Mouse (Mus musculus): ENCODE data around the gene Xpr1. TPM values are rescaled to one million over a fixed set of nuclear protein-coding genes. Genes with fewer than 3 reads are reported as not detected.

The Xpr1 gene
- polyA plus RNA-seq, 1 experiment from 2014 or later: 3.2 TPM

DNA sequence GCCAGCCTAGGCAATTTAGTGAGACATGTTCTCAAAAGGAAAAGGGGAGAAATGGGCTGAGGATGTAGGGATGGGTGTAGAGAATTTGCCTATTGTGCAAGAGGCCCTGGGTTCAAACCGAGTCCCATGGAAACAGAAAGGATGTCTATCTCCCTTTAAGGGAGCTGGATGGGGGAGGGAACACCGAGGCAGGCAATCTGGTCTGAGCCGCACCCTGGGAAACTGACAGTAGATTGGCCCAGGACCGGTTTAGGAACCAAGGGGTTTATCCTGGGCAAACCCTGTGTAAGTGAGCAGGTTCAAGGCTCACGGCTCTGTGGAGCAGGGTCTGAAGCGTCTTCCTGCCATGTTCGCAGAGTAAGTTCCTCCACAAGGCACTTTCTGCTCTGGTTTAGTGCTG, 171.7 kb downstream of the Xpr1 start:
- Histone ChIP-seq H3K4me1 (ENCODE audit: control insufficient read depth, low read depth, low read length) (peaks cover 2% of the 10 kb centered on the region; the same call in 1 of the 2 replicates), H3K27ac (ENCODE audit: low read length) (no peak overlapping the region), H3K9ac (ENCODE audit: low read depth, low read length) (no peak overlapping the region), H3K27me3 (ENCODE audit: control insufficient read depth, insufficient read depth, low read depth, low read length) (peaks cover 48% of the 10 kb centered on the region), H3K4me2 (ENCODE audit: low read depth, low read length) (no peak overlapping the region), H3K9me3 (replicated peaks; ENCODE audit: control insufficient read depth, low read length) (no peaks in the 10 kb centered on the region), H3K4me3 (ENCODE audit: low read depth, low read length) (no peak overlapping the region), H3K36me3 (ENCODE audit: control insufficient read depth, insufficient read depth) (no peaks in the 10 kb centered on the region)
- ATAC-seq (ENCODE audit: low read depth): no peak
- WGBS (ENCODE audit: insufficient replicate concordance): 72% methylated on average over 7 of the region's 7 CpGs

DNA sequence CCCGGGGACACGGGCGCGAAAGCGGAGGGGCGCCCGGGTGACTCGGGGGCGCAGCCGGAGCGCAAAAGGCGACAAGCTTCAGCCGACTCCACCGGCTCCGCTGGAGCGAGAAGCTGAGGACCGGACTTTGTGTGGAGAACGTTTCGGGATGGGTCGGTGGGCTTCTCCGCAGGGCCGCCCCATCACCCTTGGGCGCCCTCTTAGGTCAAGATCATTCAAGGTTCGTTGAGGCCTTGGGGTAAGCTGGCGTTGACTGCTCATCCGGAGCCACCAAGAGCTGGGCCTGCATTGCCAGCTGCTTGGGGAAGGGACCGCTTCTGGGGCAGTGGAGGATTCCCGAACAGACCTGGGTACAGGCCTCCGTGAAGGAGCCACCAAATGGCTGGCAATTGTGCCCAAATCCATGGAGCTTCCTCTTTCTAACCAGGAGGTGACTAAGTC, 172.4 kb downstream of the Xpr1 start:
- peaks cover 2% of the 10 kb centered on the region; the same call in 1 of the 2 replicates for H3K4me1 ChIP-seq (ENCODE audit: control insufficient read depth, low read depth, low read length)
- peak overlapping the region; percentile 48 for H3K4me3 ChIP-seq (ENCODE audit: low read depth, low read length)
- H3K36me3 ChIP-seq (ENCODE audit: control insufficient read depth, insufficient read depth): no peaks in the 10 kb centered on the region
- WGBS (ENCODE audit: insufficient replicate concordance): 4% methylated on average over 29 of the region's 29 CpGs
- H3K4me2 ChIP-seq (ENCODE audit: low read depth, low read length): peak overlapping the region; percentile 64
- H3K27me3 ChIP-seq (ENCODE audit: control insufficient read depth, insufficient read depth, low read depth, low read length): peaks cover 48% of the 10 kb centered on the region
- ATAC-seq (ENCODE audit: low read depth): no peak
- no peak overlapping the region for H3K27ac ChIP-seq (ENCODE audit: low read length)
- no peaks in the 10 kb centered on the region for H3K9me3 ChIP-seq (replicated peaks; ENCODE audit: control insufficient read depth, low read length)
- no peak overlapping the region; the same call in 1 of the 2 replicates for H3K9ac ChIP-seq (ENCODE audit: low read depth, low read length)

DNA sequence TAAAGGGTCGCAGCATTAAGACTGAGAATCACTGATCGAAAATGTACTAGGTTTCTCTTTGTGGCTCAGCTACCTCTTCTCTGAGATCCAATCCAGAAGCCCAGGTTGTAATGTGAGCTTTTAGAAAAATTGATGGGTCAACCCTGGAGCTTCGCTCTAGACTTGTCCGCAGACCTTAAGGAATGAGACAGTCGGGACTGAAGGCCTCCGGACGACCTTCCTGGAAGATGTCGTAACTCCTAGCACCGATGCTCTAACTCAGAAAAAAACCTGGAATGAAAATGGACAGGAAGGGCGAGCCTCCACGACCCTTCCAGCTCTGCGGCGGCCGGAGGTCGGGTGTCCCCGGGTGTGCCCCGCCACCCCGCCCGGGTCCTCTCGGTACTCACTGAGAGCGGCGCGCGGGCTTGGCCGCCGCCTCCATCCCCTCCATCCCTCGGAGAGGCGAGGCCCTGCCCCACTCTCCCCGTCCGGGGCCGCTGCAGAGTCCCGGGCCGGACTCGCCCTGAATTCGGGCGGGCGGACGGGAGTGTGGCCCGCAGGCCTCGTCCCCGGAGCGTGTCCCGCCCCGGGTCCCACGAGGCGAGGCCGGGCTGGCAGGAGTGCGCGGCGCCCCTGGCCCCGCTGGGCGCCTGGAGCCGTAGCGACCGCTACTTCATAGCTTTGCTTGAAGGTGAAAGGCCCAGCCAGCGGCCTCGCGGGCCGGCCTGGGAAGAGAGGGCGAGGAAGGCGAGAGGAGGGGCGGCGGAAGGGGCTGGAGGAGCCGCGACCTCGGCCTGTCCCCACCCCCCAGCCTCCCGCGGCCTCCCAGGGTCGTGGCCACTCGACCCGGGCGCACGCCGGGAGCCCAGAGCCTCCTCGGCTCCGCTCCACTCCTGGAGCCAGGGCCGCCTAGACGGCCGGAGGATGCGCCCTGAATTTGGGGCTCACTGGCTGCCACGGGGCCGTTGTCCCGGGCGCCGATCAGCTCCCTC, 173.1 kb downstream of the Xpr1 start, which contains the start of gene BC034090:
BC034090 (minus strand) TSS at position 648 of the 974 bp plus-strand sequence.
- Histone ChIP-seq H3K4me2 (ENCODE audit: low read depth, low read length) (peak within 1 kb of the TSS; percentile 64), H3K4me3 (ENCODE audit: low read depth, low read length) (peak within 1 kb of the TSS; percentile 48), H3K4me1 (ENCODE audit: control insufficient read depth, low read depth, low read length) (peaks cover 2% of the 10 kb centered on the region; the same call in 1 of the 2 replicates), H3K27ac (ENCODE audit: low read length) (no peak within 1 kb of the TSS), H3K9me3 (replicated peaks; ENCODE audit: control insufficient read depth, low read length) (no peaks in the 10 kb centered on the region), H3K27me3 (ENCODE audit: control insufficient read depth, insufficient read depth, low read depth, low read length) (peaks cover 48% of the 10 kb centered on the region), H3K36me3 (ENCODE audit: control insufficient read depth, insufficient read depth) (no peaks in the 10 kb centered on the region), H3K9ac (ENCODE audit: low read depth, low read length) (peak within 1 kb of the TSS; percentile 16; the same call in 1 of the 2 replicates)
- 3% methylated on average over 85 of the region's 85 CpGs for WGBS (ENCODE audit: insufficient replicate concordance)
- peak; percentile 43; the same call in 1 of the 2 replicates for ATAC-seq (ENCODE audit: low read depth)

DNA sequence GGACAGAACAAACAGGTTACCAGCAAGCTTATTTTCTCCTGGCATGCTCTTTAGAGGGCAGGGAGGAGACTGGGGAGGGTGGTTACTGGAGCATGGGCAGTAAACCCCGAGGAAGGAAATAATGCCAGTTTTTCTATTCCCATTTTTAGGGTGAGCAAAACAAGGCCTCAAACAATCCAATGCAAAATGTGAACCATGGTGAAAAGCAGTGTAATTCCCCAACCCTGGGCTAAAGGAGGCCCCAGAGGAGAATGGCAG, 174.8 kb downstream of the Xpr1 start:
- no peak for ATAC-seq (ENCODE audit: low read depth)
- peaks cover 40% of the 10 kb centered on the region for H3K27me3 ChIP-seq (ENCODE audit: control insufficient read depth, insufficient read depth, low read depth, low read length)
- H3K4me3 ChIP-seq (ENCODE audit: low read depth, low read length): no peak overlapping the region
- no peak overlapping the region for H3K27ac ChIP-seq (ENCODE audit: low read length)
- H3K4me1 ChIP-seq (ENCODE audit: control insufficient read depth, low read depth, low read length): peaks cover 2% of the 10 kb centered on the region; the same call in 1 of the 2 replicates
- WGBS (ENCODE audit: insufficient replicate concordance): 30% methylated on average over 1 of the region's 1 CpGs
- no peaks in the 10 kb centered on the region for H3K36me3 ChIP-seq (ENCODE audit: control insufficient read depth, insufficient read depth)
- no peak overlapping the region for H3K9ac ChIP-seq (ENCODE audit: low read depth, low read length)
- H3K4me2 ChIP-seq (ENCODE audit: low read depth, low read length): no peak overlapping the region
- H3K9me3 ChIP-seq (replicated peaks; ENCODE audit: control insufficient read depth, low read length): no peaks in the 10 kb centered on the region

DNA sequence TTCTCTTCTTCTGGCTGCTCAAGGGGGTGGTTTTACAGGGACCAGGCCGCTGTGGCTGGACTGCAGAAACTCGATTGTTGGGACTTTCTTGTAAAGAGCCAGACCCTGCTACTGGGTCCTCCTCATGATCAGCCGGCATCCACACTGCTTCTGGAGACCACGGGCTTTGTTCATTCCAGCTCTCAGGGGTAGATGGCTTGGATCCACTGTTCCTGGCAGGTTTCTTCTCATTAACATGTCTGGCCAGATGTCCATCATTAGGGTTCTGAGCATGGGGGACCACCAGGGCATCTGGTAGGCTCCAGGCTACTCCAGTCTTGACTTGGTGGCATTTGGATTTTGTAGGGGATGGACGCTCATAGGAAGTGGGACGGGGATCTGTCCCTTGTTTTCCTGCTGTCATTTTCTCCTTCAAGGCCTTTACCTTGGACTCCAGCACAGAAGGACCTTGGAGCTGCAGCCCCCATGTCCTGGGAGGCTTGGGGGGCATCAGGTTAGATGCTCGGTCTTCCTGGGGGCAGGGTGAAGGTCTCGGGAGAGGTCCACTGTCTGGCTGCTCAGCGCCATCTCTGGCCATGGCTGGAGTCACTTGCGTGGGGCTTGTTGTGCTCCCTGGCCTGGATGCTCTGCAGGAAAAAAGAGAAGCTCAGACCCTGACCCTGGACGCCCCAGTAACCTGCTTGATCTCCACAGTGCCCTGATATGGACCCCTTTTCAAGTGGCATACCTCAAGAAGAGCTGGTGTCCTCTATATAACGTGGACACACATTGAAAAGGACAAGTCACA, 175.3 kb downstream of the Xpr1 start:
- H3K27ac ChIP-seq (ENCODE audit: low read length): no peak overlapping the region
- ATAC-seq (ENCODE audit: low read depth): no peak
- H3K27me3 ChIP-seq (ENCODE audit: control insufficient read depth, insufficient read depth, low read depth, low read length): peaks cover 38% of the 10 kb centered on the region
- WGBS (ENCODE audit: insufficient replicate concordance): 62% methylated on average over 12 of the region's 12 CpGs
- no peak overlapping the region for H3K9ac ChIP-seq (ENCODE audit: low read depth, low read length)
- H3K36me3 ChIP-seq (ENCODE audit: control insufficient read depth, insufficient read depth): no peaks in the 10 kb centered on the region
- no peak overlapping the region for H3K4me2 ChIP-seq (ENCODE audit: low read depth, low read length)
- H3K9me3 ChIP-seq (replicated peaks; ENCODE audit: control insufficient read depth, low read length): no peaks in the 10 kb centered on the region
- H3K4me3 ChIP-seq (ENCODE audit: low read depth, low read length): no peak overlapping the region
- peaks cover 2% of the 10 kb centered on the region; the same call in 1 of the 2 replicates for H3K4me1 ChIP-seq (ENCODE audit: control insufficient read depth, low read depth, low read length)

DNA sequence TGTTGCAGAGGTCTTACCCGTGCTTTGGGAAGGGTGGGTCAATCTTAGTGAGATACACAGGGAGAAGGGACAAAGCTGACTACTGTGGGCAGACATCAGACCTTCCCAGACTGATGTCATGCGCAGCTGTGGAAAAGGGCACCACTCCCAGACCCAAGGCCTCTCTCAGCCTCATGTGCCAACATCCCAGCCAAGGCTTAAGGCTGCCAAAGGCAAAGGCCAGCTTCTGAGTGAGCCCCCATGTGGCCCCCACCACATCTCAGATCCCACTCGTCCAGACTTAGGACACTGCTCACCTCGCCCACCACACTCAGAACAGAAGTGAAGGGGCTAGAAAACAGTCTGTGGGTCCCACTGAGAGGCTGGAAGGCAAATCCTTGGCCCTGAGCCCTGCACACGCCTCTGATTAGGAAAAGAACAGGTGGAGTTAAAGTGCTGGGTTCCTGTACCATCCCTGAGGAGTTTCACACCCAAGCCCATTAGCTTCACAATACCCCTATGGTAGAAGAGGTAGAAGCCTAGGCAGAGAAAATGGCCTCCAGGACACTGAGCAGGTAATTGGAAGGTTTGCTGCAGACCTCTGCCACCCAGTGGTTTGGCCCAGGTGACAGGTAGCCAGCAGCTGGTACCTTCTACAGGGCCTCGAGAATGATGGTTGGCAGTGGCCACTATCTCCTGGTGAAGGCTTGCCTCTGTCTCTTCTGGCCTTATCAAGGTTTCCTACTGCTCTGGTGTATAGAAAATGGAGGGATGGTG, 177.1 kb downstream of the Xpr1 start:
- 55% methylated on average over 6 of the region's 6 CpGs for WGBS (ENCODE audit: insufficient replicate concordance)
- no peak for ATAC-seq (ENCODE audit: low read depth)
- H3K4me2 ChIP-seq (ENCODE audit: low read depth, low read length): no peak overlapping the region
- H3K4me3 ChIP-seq (ENCODE audit: low read depth, low read length): no peak overlapping the region
- no peaks in the 10 kb centered on the region for H3K36me3 ChIP-seq (ENCODE audit: control insufficient read depth, insufficient read depth)
- no peaks in the 10 kb centered on the region for H3K9me3 ChIP-seq (replicated peaks; ENCODE audit: control insufficient read depth, low read length)
- peaks cover 30% of the 10 kb centered on the region for H3K27me3 ChIP-seq (ENCODE audit: control insufficient read depth, insufficient read depth, low read depth, low read length)
- peaks cover 2% of the 10 kb centered on the region; the same call in 1 of the 2 replicates for H3K4me1 ChIP-seq (ENCODE audit: control insufficient read depth, low read depth, low read length)
- H3K9ac ChIP-seq (ENCODE audit: low read depth, low read length): no peak overlapping the region
- no peak overlapping the region for H3K27ac ChIP-seq (ENCODE audit: low read length)

DNA sequence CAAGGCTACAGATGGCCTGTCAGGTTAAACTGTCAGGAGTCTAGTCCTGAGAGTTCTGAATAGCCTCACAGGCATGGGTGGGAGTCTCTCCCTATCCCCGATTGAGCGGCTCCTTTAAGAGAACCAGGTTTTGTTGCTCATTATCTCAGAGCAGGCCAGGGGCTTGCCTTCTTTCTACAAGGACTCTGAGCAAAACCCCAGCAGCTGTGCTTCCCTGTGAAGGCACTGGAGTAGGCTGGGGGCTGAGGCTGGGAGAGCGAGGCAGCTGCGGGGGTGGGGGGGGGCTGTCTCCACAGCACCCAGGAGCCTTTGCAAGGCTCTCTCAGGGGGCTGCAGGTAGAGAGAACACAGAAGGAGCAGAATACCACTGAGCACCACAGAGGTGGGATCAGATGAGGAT, 178.0 kb downstream of the Xpr1 start:
- H3K27ac ChIP-seq (ENCODE audit: low read length): no peak overlapping the region
- no peaks in the 10 kb centered on the region for H3K9me3 ChIP-seq (replicated peaks; ENCODE audit: control insufficient read depth, low read length)
- WGBS (ENCODE audit: insufficient replicate concordance): 81% methylated on average over 4 of the region's 4 CpGs
- H3K9ac ChIP-seq (ENCODE audit: low read depth, low read length): no peak overlapping the region
- no peak overlapping the region for H3K4me2 ChIP-seq (ENCODE audit: low read depth, low read length)
- no peak for ATAC-seq (ENCODE audit: low read depth)
- peaks cover 2% of the 10 kb centered on the region; the same call in 1 of the 2 replicates for H3K4me1 ChIP-seq (ENCODE audit: control insufficient read depth, low read depth, low read length)
- no peak overlapping the region for H3K4me3 ChIP-seq (ENCODE audit: low read depth, low read length)
- no peaks in the 10 kb centered on the region for H3K36me3 ChIP-seq (ENCODE audit: control insufficient read depth, insufficient read depth)
- peaks cover 20% of the 10 kb centered on the region for H3K27me3 ChIP-seq (ENCODE audit: control insufficient read depth, insufficient read depth, low read depth, low read length)

DNA sequence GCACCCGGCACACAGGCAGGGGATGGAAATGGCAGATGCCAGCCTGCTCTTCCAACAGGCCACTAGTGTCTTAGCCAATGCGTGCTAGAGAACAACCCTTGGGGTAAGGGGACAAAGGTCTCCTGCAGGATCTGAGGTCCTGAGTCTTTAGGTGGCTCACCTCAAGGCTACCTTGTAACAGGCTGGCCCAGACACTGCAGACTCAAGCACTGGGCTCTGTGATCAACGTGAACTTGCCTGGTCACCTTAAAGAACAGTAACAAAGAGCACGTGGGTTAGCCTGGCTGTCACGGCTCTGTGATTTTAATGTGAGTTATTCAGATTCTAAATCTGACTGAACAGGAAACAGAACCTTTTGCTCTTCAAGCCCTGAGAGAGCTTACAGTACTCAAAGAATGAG, 179.1 kb downstream of the Xpr1 start:
- Histone ChIP-seq H3K36me3 (ENCODE audit: control insufficient read depth, insufficient read depth) (no peaks in the 10 kb centered on the region), H3K4me3 (ENCODE audit: low read depth, low read length) (no peak overlapping the region), H3K27ac (ENCODE audit: low read length) (no peak overlapping the region), H3K9me3 (replicated peaks; ENCODE audit: control insufficient read depth, low read length) (no peaks in the 10 kb centered on the region), H3K4me2 (ENCODE audit: low read depth, low read length) (no peak overlapping the region), H3K27me3 (ENCODE audit: control insufficient read depth, insufficient read depth, low read depth, low read length) (peaks cover 10% of the 10 kb centered on the region), H3K4me1 (ENCODE audit: control insufficient read depth, low read depth, low read length) (no peaks in the 10 kb centered on the region), H3K9ac (ENCODE audit: low read depth, low read length) (no peak overlapping the region)
- ATAC-seq (ENCODE audit: low read depth): no peak
- 72% methylated on average over 5 of the region's 5 CpGs for WGBS (ENCODE audit: insufficient replicate concordance)
